Mouse (Mus musculus): ENCODE results near the gene Coro1a.

- TF ChIP-seq CTCF (IDR thresholded peaks at IDR 0.05; ENCODE audit: insufficient read depth, low read length) (no peak), POLR2A (IDR thresholded peaks at IDR 0.05; ENCODE audit: borderline replicate concordance, extremely low read depth, low read depth, low read length) (peak; percentile 16; the same call in 1 of the 2 replicates)
Observed at GRCm38 (mm10) chr7:126746066-126746465, 38.5 kb upstream of the Coro1a start.

All from lung, adult 2 months (tissue).